Mouse (Mus musculus): ENCODE measurements around the gene Hyal3. TPM values are rescaled to one million over a fixed set of nuclear protein-coding genes. Genes with fewer than 3 reads are reported as not detected.

Gene Hyal3
- total and polyA plus RNA-seq, 3 experiments = 2.3 to 6.8 TPM; not detected in 1

GRCm38 (mm10) chr9:107567702-107568319, 12.8 kb upstream of the Hyal3 start, which contains the start of gene Hyal2:
Gene Hyal2 (plus strand): TSS chr9:107567945.
- peak within 1 kb of the TSS; percentile 82 for H3K27ac ChIP-seq (ENCODE audit: control insufficient read depth, low read depth, low read length)
- H3K36me3 ChIP-seq (ENCODE audit: control insufficient read depth in 1 of 2, insufficient read depth in 2 of 2, low read length in 2 of 2) = peaks cover 0 to 30% of the 10 kb centered on the region in 2 experiments; a peak in 2 of 4 replicates
- peaks cover 9 to 49% of the 10 kb centered on the region in 2 experiments for H3K4me1 ChIP-seq (ENCODE audit: control insufficient read depth in 1 of 2, insufficient read depth in 2 of 2, low read length in 2 of 2)
- H3K9ac ChIP-seq (ENCODE audit: control insufficient read depth, low read depth, low read length, poor library complexity, severe bottlenecking) = peak within 1 kb of the TSS; percentile 77
- no peaks in the 10 kb centered on the region for H3K9me3 ChIP-seq (replicated peaks; ENCODE audit: insufficient read depth, low read length)
- H3K79me2 ChIP-seq (ENCODE audit: control insufficient read depth, insufficient read depth, low read length, poor library complexity) = peaks cover 23% of the 10 kb centered on the region
- TF ChIP-seq GABPA (IDR thresholded peaks at IDR 0.05; ENCODE audit: low read depth, low read length) (no peak), BHLHE40 (IDR thresholded peaks at IDR 0.05; ENCODE audit: borderline replicate concordance, low read depth, low read length) (no peak), ZMIZ1 (IDR thresholded peaks at IDR 0.05; ENCODE audit: low read depth, low read length) (no peak), ELF1 (IDR thresholded peaks at IDR 0.05; ENCODE audit: low read depth, low read length) (no peak), ZNF384 (IDR thresholded peaks at IDR 0.05; ENCODE audit: low read depth, low read length) (no peak), TAL1 (IDR thresholded peaks at IDR 0.05; ENCODE audit: low read length) (no peak), NELFE (IDR thresholded peaks at IDR 0.05; ENCODE audit: low read depth, low read length) (no peak), RAD21 (IDR thresholded peaks at IDR 0.05; ENCODE audit: low read depth, low read length) (no peak), ZC3H11A (IDR thresholded peaks at IDR 0.05; ENCODE audit: low read depth, low read length) (no peak), USF2 (IDR thresholded peaks at IDR 0.05; ENCODE audit: borderline replicate concordance in 1 of 2, insufficient read depth in 1 of 2, low read depth in 1 of 2, low read length in 2 of 2) (no peak), TCF12 (IDR thresholded peaks at IDR 0.05; ENCODE audit: low read depth, low read length) (no peak), MYB (IDR thresholded peaks at IDR 0.05; ENCODE audit: low read depth, low read length) (no peak), UBTF (IDR thresholded peaks at IDR 0.05; ENCODE audit: borderline replicate concordance, insufficient read depth, low read depth, low read length) (no peak), E2F4 (IDR thresholded peaks at IDR 0.05; ENCODE audit: borderline replicate concordance, low read depth, low read length) (no peak), ZKSCAN1 (IDR thresholded peaks at IDR 0.05; ENCODE audit: low read depth, low read length) (no peak)
- peak within 1 kb of the TSS; percentile 54 to 76 for H3K4me3 ChIP-seq (ENCODE audit: control insufficient read depth in 1 of 2, insufficient read depth in 1 of 2, low read depth in 2 of 2, low read length in 2 of 2)
- DNase-seq (ENCODE audit: low read depth, low spot score) = no peak
- no peaks in the 10 kb centered on the region for H3K27me3 ChIP-seq (ENCODE audit: control insufficient read depth in 1 of 2, insufficient read depth in 2 of 2, low read length in 2 of 2)

DNA sequence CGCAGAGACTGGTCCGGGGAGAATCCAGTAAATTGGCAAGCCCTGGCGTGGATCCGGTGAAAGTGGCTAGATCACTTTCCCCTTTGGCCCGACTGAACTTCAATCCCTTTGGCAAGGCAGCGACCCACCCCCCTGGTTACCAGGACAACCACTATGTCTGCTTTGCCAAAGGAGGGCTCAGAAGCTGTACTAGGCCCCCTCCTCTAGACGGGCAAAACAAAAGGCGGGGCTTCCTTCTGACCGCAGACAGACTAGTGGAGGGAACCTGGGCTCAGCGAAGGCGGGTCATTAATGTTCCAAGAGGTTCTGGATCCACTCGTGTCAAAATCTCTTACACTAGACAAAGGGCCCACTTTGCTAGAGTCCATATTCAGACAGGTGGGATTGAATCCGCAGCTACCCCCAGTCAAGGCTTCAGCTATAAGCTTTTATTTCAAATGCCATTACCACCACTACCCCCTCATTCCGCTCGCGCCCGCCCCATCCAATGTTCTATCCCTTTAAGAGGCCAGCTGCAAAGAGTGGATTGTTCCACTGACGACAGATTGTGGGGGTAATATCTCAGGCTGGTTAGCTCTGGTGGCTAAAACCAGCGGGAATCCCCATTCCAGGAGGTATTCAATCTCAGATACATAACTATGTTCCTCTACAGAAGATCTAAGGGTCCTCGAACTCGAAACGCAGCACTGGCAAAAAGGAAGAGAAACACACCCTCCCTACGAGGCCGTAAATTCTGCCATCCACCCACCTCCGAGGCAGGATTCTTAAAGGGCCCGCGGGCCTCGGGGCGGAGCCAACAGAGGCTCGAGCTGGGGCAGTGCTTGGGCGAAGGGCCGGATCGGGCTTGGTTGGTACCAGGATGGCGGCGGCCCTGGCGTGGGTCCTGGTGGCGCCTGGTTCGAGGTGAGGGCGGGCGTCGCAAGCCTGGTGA, 12.0 kb upstream of the Hyal3 start:
- Histone ChIP-seq H3K27ac (ENCODE audit: control insufficient read depth, low read depth, low read length) (peak overlapping the region; percentile 82), H3K79me2 (ENCODE audit: control insufficient read depth, insufficient read depth, low read length, poor library complexity) (peaks cover 18% of the 10 kb centered on the region), H3K36me3 (ENCODE audit: control insufficient read depth in 1 of 2, insufficient read depth in 2 of 2, low read length in 2 of 2) (peaks cover 0 to 32% of the 10 kb centered on the region in 2 experiments; a peak in 2 of 4 replicates)

More for the DNA sequence above, 12.0 kb upstream of the Hyal3 start:
- Histone ChIP-seq H3K4me3 (ENCODE audit: control insufficient read depth in 1 of 2, insufficient read depth in 1 of 2, low read depth in 2 of 2, low read length in 2 of 2) (peak overlapping the region; percentile 72 to 76), H3K9me3 (replicated peaks; ENCODE audit: insufficient read depth, low read length) (no peaks in the 10 kb centered on the region), H3K9ac (ENCODE audit: control insufficient read depth, low read depth, low read length, poor library complexity, severe bottlenecking) (peak overlapping the region; percentile 77), H3K27me3 (ENCODE audit: control insufficient read depth in 1 of 2, insufficient read depth in 2 of 2, low read length in 2 of 2) (no peaks in the 10 kb centered on the region), H3K4me1 (ENCODE audit: control insufficient read depth in 1 of 2, insufficient read depth in 2 of 2, low read length in 2 of 2) (peaks cover 9 to 50% of the 10 kb centered on the region in 2 experiments)
- peak; percentile 93 for DNase-seq (ENCODE audit: low read depth, low spot score)
- TF ChIP-seq TBP (IDR thresholded peaks at IDR 0.05; ENCODE audit: low read depth, low read length) = 0 out of 2 replicates have a peak, but pooled peaks have one; percentile 24
- TF ChIP-seq MAZ (IDR thresholded peaks at IDR 0.05; ENCODE audit: low read depth, low read length) = peak; percentile 50; the same call in 1 of the 2 replicates
- peak; percentile 50; the same call in 1 of the 2 replicates for TF ChIP-seq NELFE (IDR thresholded peaks at IDR 0.05; ENCODE audit: low read depth, low read length)
- no peak for TF ChIP-seq MYC (IDR thresholded peaks at IDR 0.05; ENCODE audit: low read depth, low read length)
- TF ChIP-seq POLR2AphosphoS2 (IDR thresholded peaks at IDR 0.05; ENCODE audit: low read length) = 0 out of 2 replicates have a peak, but pooled peaks have one; percentile 28
- no peak for TF ChIP-seq MEF2A (IDR thresholded peaks at IDR 0.05; ENCODE audit: extremely low read depth, insufficient replicate concordance, low read depth, low read length, poor library complexity, severe bottlenecking)
- 0 out of 2 replicates have a peak, but pooled peaks have one; percentile 9 for TF ChIP-seq ETS1 (IDR thresholded peaks at IDR 0.05; ENCODE audit: low read depth, low read length)
- TF ChIP-seq SIN3A (IDR thresholded peaks at IDR 0.05; ENCODE audit: low read length) = peak; percentile 99
- peak; percentile 99 for TF ChIP-seq CHD1 (IDR thresholded peaks at IDR 0.05; ENCODE audit: low read depth, low read length)
- peak; percentile 83 for TF ChIP-seq HCFC1 (IDR thresholded peaks at IDR 0.05; ENCODE audit: low read depth, low read length)
- TF ChIP-seq RCOR1 (IDR thresholded peaks at IDR 0.05; ENCODE audit: low read depth, low read length) = no peak
- TF ChIP-seq ZMIZ1 (IDR thresholded peaks at IDR 0.05; ENCODE audit: low read depth, low read length) = no peak
- TF ChIP-seq POLR2A (IDR thresholded peaks at IDR 0.05; ENCODE audit: control insufficient read depth in 1 of 2, insufficient read depth in 1 of 2, low read depth in 1 of 2, low read length in 2 of 2, poor library complexity in 1 of 2) = peak; percentile 45 to 52; a peak in 1 of 4 replicates
- TF ChIP-seq TCF12 (IDR thresholded peaks at IDR 0.05; ENCODE audit: low read depth, low read length) = 0 out of 2 replicates have a peak, but pooled peaks have one; percentile 3
